Mouse (Mus musculus) limb, embryonic 15.5 days (tissue): ENCODE results near the gene Trmt112. TPM values are rescaled to one million over a fixed set of nuclear protein-coding genes. Genes with fewer than 3 reads are reported as not detected.

Experiments
- ATAC-seq: fragments of 200-750 bp; cut with Nextera tagmentation; 2 replicates; pipeline ENCODE4 v1.8.0; 2017; ENCODE audit warnings: low read depth, moderate TSS enrichment; ENCODE audit not compliant: insufficient number of reproducible peaks, low FRiP score, low TSS enrichment
- H3K27ac ChIP-seq: fragments of 300-500 bp; sonication (generic); 2 replicates; pipeline ENCODE4 v1.5.1; 2015; ENCODE audit warnings: moderate library complexity, mild to moderate bottlenecking, inconsistent platforms
- H3K27me3 ChIP-seq: fragments of 300-500 bp; sonication (generic); 2 replicates; pipeline ENCODE4 v1.6.1; 2015; ENCODE audit warnings: inconsistent platforms
- H3K36me3 ChIP-seq: fragments of 300-500 bp; sonication (generic); 2 replicates; pipeline ENCODE4 v1.6.1; 2015; ENCODE audit warnings: inconsistent platforms
- H3K4me1 ChIP-seq: fragments of 300-500 bp; sonication (generic); 2 replicates; pipeline ENCODE4 v1.6.1; 2015; ENCODE audit warnings: inconsistent platforms
- H3K4me2 ChIP-seq: fragments of 300-500 bp; sonication (generic); 2 replicates; pipeline ENCODE4 v1.6.1; 2015; ENCODE audit warnings: mild to moderate bottlenecking, inconsistent platforms
- H3K4me3 ChIP-seq: fragments of 300-500 bp; sonication (generic); 2 replicates; pipeline ENCODE4 v1.5.1; 2015; ENCODE audit warnings: mild to moderate bottlenecking, inconsistent platforms
- H3K9ac ChIP-seq: fragments of 300-500 bp; sonication (generic); 2 replicates; pipeline ENCODE4 v1.6.1; 2015; ENCODE audit warnings: inconsistent platforms
- H3K9me3 ChIP-seq: fragments of 300-500 bp; sonication (generic); 2 replicates; pipeline ENCODE4 v1.6.1; 2016; ENCODE audit warnings: inconsistent platforms
- WGBS: fragments of 180-500 bp; shearing (Covaris S2); methylation state at CpG from one replicate; pipeline ENCODE4 v1.1.7; 2015; 5-methylcytosine and 5-hydroxymethylcytosine counted together
- polyA plus RNA-seq: library from polyadenylated mRNA; unstranded; fragments of >200 nt; fragmentation: Nextera tagmentation; extraction: Ambion mirVana; gene quantifications from 2 replicates; pipeline ENCODE4 v1.2.1, GENCODE M21; 2015

Trmt112 gene
- polyA plus RNA-seq, 1 experiment from 2014 or later: 138 TPM

DNA sequence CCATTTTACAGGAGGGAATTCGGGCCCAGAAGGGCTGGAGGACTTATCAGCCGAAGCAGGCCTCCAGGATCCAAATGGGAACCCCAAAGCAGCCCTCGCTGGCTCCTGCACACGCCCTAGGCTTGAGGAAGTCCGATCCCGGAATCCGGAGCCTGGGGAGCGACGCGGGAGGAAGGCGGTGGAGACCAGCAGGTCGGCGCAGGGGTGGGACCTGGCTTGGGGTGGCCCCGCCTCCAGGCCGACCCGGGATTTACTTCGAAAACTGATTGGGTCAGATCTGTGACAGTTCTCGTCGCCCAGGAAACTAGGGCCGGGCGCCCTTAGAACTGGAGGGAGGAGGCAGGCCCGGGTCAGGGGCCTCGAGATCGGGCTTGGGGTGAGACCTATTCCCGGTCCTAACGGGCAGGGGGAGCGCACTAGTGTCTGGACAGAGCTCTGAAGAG lies 32.8 kb downstream of the Trmt112 start, which contains the start of gene Gpr137:
Gene Gpr137 (minus strand): TSS at position 232 of the 443 bp plus-strand sequence.
- WGBS: under 1% methylated on average over 27 of the region's 27 CpGs
- ATAC-seq: peak; percentile 85
- peaks cover 26% of the 10 kb centered on the region for H3K4me1 ChIP-seq
- H3K9me3 ChIP-seq: no peaks in the 10 kb centered on the region
- peak within 1 kb of the TSS; percentile 91 for H3K4me3 ChIP-seq
- no peaks in the 10 kb centered on the region for H3K27me3 ChIP-seq
- peaks cover 17% of the 10 kb centered on the region; the same call in 1 of the 2 replicates for H3K36me3 ChIP-seq
- H3K9ac ChIP-seq: peak within 1 kb of the TSS; percentile 97
- peak within 1 kb of the TSS; percentile 96 for H3K4me2 ChIP-seq
- peak within 1 kb of the TSS; percentile 97 for H3K27ac ChIP-seq

DNA sequence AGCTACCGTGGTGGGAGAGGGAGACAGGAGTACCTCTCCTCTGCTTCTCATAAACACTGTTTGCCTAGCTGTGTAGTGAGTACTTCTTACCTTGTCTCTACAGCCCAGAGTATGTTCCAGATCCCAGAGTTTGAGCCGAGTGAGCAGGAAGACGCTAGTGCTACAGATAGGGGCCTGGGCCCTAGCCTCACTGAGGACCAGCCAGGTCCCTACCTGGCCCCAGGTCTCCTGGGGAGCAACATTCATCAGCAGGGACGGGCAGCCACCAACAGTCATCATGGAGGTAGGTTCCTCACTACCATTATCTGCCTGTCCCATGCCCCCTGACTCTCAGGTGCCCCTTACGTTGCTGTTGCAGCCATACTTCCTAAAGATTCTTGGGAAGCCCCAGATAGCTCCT lies 33.3 kb downstream of the Trmt112 start:
- H3K36me3 ChIP-seq: peaks cover 17% of the 10 kb centered on the region; the same call in 1 of the 2 replicates
- H3K4me3 ChIP-seq: peak overlapping the region; percentile 91
- H3K9me3 ChIP-seq: no peaks in the 10 kb centered on the region
- peaks cover 26% of the 10 kb centered on the region for H3K4me1 ChIP-seq
- H3K27me3 ChIP-seq: no peaks in the 10 kb centered on the region
- WGBS: 29% methylated on average over 5 of the region's 5 CpGs
- no peak for ATAC-seq
- peak overlapping the region; percentile 97 for H3K9ac ChIP-seq
- H3K4me2 ChIP-seq: peak overlapping the region; percentile 96
- H3K27ac ChIP-seq: peak overlapping the region; percentile 97

DNA sequence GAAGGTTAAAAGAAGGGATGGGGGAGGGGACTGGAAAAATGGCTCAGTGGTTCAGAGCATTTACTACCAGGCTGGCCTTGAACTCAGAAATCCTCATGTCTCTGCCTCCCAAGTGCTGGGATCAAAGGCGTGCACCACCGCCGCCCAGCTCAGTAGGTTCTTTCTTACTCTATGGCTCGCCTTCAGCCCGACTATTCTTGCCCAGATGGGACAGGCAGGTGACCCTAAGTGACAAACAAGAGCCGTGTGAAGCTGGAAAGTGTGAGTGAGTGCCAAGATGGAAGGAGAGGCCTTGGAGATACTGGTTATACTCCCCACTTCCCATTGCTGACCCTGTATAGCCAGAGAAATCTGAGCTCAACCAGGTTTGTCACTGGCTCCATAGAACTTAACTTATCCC lies 34.2 kb downstream of the Trmt112 start:
- peaks cover 20% of the 10 kb centered on the region; the same call in 1 of the 2 replicates for H3K36me3 ChIP-seq
- H3K4me2 ChIP-seq: no peak overlapping the region
- H3K4me3 ChIP-seq: no peak overlapping the region
- peaks cover 26% of the 10 kb centered on the region for H3K4me1 ChIP-seq
- ATAC-seq: no peak
- H3K27ac ChIP-seq: no peak overlapping the region
- 87% methylated on average over 6 of the region's 6 CpGs for WGBS
- no peaks in the 10 kb centered on the region for H3K27me3 ChIP-seq
- no peak overlapping the region for H3K9ac ChIP-seq
- no peaks in the 10 kb centered on the region for H3K9me3 ChIP-seq

DNA sequence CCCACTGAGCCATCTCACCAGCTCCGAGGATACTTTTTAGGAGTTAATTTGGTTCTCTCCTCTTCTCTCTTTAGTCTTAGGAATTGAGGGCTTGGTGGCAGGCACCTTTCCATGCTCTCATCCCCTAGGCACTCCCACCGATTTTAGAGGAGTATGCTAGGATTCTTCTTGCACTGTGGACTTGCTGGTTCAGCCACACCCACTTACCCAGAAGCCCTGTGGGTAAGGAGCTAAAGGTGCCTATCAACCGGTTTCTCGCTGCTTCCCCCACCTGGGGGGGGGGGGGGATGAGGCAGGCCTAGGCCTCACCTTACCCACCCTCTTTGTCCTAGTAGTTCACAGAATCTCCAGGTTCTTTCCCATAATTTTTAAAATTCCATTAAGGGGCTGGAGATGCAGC lies 38.2 kb downstream of the Trmt112 start:
- WGBS: 33% methylated on average over 4 of the region's 4 CpGs
- no peak overlapping the region for H3K9ac ChIP-seq
- H3K27ac ChIP-seq: no peak overlapping the region
- H3K27me3 ChIP-seq: no peaks in the 10 kb centered on the region
- peaks cover 22% of the 10 kb centered on the region for H3K4me1 ChIP-seq
- H3K9me3 ChIP-seq: no peaks in the 10 kb centered on the region
- H3K4me3 ChIP-seq: no peak overlapping the region
- H3K36me3 ChIP-seq: peaks cover 20% of the 10 kb centered on the region; the same call in 1 of the 2 replicates
- no peak overlapping the region for H3K4me2 ChIP-seq
- no peak for ATAC-seq

DNA sequence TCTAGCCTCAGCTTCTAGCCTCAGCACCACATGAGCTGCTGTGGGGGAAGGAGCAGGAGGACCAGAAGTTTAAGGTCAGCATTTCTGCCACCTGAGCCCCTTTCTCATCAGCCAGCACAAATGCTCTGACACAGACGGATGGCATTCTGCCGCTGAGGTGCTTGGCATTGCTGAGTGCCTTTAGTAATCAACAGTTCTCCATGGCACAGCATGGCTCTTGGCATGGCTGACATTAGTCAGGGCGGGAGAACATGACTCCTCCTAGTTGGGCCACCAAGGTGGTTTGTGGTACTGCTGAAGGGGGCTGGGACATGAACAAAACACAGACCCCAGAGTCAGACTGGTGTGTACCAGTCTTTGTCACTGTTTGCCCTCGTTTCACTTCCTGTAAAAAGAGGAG lies 38.7 kb downstream of the Trmt112 start:
- no peaks in the 10 kb centered on the region for H3K27me3 ChIP-seq
- peak overlapping the region; percentile 33; the same call in 1 of the 2 replicates for H3K27ac ChIP-seq
- H3K4me3 ChIP-seq: no peak overlapping the region
- WGBS: 74% methylated on average over 4 of the region's 4 CpGs
- ATAC-seq: no peak
- no peaks in the 10 kb centered on the region for H3K9me3 ChIP-seq
- no peak overlapping the region for H3K9ac ChIP-seq
- peaks cover 22% of the 10 kb centered on the region for H3K4me1 ChIP-seq
- no peak overlapping the region for H3K4me2 ChIP-seq
- peaks cover 20% of the 10 kb centered on the region for H3K36me3 ChIP-seq

DNA sequence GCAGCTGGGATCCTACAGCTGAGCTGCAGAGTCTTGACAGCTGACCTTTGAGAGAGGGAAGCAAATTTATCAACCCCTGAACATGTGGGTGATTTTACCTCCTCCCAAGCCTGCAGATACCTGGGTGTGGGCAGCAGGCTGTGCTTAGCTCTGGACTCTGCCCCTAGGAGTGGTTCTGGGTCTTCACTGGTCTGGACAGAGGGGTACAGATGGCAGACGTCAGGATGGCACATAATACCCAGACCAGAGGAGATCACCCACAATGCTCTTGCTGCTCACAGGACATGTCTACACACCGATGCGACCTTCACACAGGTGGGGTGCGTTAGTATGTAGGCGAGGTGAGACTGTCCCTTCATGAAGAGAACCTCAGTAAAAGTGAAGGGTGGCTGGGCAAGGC lies 40.0 kb downstream of the Trmt112 start:
- H3K36me3 ChIP-seq: peaks cover 28% of the 10 kb centered on the region
- no peaks in the 10 kb centered on the region for H3K27me3 ChIP-seq
- no peak for ATAC-seq
- no peak overlapping the region for H3K27ac ChIP-seq
- 86% methylated on average over 5 of the region's 5 CpGs for WGBS
- H3K4me3 ChIP-seq: no peak overlapping the region
- no peak overlapping the region for H3K4me2 ChIP-seq
- no peak overlapping the region for H3K9ac ChIP-seq
- H3K9me3 ChIP-seq: no peaks in the 10 kb centered on the region
- H3K4me1 ChIP-seq: peaks cover 22% of the 10 kb centered on the region

DNA sequence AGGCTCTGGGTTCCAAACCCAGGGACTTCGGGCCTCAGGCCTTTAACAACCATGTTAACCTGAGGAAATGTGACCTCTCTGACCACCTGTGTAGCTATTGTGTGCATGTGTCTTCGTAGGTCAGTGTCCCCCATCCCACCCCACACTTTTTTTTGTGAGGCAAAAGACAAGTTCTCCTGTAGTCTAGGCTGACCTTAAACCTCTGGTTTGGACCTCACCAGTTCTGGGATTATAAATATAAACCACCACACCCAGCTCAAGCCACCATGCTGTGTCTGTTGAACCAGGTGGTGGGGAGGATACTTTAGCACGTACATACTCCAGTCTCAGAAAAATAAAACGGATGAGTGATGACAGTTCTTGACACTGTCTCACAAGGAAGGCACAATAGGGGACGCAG lies 40.5 kb downstream of the Trmt112 start:
- H3K9me3 ChIP-seq: no peaks in the 10 kb centered on the region
- H3K27ac ChIP-seq: peak overlapping the region; percentile 98; the same call in 1 of the 2 replicates
- peaks cover 22% of the 10 kb centered on the region for H3K4me1 ChIP-seq
- no peaks in the 10 kb centered on the region for H3K27me3 ChIP-seq
- H3K4me3 ChIP-seq: peak overlapping the region; percentile 69
- WGBS: 57% methylated on average over 5 of the region's 5 CpGs
- peaks cover 32% of the 10 kb centered on the region for H3K36me3 ChIP-seq
- H3K9ac ChIP-seq: no peak overlapping the region
- peak overlapping the region; percentile 90 for H3K4me2 ChIP-seq
- ATAC-seq: no peak

DNA sequence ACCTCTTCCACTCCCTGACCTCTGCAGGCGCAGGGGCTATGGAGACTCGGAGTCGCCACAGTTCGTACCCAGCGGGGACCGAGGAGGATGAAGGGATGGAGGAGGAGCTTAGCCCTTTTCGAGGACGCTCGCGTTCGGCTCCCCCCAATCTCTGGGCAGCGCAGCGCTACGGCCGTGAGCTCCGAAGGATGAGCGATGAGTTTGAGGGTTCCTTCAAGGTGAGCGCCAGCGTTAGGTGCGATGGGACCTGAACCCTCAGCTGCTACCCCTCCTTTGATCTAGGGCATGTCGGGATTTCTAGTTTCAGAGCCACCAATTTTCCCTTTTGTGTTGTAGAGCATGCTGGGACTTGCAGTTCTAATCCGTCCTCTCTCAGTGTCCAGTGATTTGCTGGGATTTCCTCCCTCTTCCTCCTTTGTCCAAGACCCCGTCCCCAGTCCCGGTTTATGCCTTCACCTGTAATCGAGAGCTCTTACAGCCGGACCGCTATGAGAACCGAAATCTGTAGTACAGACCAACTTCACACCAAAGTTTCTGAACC lies 41.2 kb downstream of the Trmt112 start:
- Histone ChIP-seq H3K4me1 (peaks cover 22% of the 10 kb centered on the region), H3K9ac (peak overlapping the region; percentile 71), H3K9me3 (no peaks in the 10 kb centered on the region), H3K27ac (peak overlapping the region; percentile 98), H3K27me3 (no peaks in the 10 kb centered on the region), H3K4me2 (peak overlapping the region; percentile 90), H3K4me3 (peak overlapping the region; percentile 69), H3K36me3 (peaks cover 35% of the 10 kb centered on the region)
- WGBS: under 1% methylated on average over 28 of the region's 28 CpGs
- 0 out of 2 replicates have a peak, but pooled peaks have one; percentile 11 for ATAC-seq

DNA sequence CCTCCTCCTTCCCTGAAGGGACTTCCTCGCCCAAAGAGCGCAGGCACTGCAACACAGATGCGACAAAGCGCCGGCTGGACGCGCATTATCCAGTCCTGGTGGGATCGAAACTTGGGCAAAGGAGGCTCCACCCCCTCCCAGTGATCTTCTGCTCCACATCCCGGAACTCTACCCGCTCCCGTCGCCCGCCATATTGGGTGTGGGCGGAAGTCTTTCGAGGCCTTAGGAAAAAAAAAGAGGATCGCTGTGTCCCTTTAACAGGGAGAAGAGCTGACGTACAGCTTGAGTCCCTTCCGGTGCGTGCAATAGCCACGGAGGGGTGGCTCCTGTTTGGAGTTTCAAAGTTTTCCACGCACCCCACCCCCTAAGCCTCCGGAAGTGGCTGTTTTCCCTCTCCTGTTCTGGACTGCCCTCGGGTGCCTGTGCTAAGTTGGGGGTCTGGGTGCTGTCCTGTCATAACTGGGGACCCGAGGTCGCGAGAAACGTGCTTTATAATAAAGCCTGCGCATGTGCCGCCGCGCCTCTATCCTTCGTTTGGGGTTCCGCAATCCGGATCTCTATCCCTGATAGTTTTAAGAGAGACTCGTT lies 42.0 kb downstream of the Trmt112 start:
- WGBS: under 1% methylated on average over 35 of the region's 35 CpGs
- H3K4me3 ChIP-seq: peak overlapping the region; percentile 69
- H3K4me1 ChIP-seq: peaks cover 22% of the 10 kb centered on the region
- H3K36me3 ChIP-seq: peaks cover 36% of the 10 kb centered on the region
- ATAC-seq: peak; percentile 75
- peak overlapping the region; percentile 98 for H3K27ac ChIP-seq
- H3K9ac ChIP-seq: peak overlapping the region; percentile 71
- H3K27me3 ChIP-seq: no peaks in the 10 kb centered on the region
- no peaks in the 10 kb centered on the region for H3K9me3 ChIP-seq
- peak overlapping the region; percentile 90 for H3K4me2 ChIP-seq

DNA sequence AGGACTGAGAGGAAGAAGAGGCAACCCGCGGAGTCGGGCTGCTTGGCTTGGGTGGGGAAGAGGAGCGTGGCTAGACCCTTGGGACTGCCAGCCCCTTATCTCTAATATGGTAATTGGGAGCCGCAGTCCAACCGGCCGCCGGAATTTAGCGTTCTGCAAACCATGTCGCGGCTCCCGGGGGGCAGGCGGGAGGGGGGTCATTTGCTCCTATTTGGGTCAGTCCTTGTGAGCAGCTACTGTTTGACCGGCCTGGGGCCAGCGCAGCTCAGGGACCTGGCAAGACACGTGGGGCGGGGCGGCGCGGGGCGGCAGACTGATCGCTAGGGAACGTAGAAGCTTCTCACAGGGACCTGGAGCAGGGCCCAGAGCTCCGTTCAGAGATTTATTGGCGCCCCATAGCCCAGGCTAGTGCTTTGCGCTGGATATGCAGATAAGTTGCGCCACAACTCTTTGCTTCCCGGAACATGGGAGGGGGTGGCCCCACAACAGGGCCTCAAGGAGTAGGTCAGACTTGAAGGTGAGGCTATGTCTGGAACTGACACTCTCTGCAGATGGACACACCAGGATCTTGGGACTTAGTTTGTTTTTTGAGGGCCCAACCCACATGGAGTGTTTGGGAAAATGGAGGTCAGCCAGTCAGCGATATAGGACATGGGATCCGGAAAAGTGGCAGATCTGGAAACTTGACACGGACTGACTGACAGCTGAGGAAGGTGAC lies 42.7 kb downstream of the Trmt112 start:
- no peak for ATAC-seq

DNA sequence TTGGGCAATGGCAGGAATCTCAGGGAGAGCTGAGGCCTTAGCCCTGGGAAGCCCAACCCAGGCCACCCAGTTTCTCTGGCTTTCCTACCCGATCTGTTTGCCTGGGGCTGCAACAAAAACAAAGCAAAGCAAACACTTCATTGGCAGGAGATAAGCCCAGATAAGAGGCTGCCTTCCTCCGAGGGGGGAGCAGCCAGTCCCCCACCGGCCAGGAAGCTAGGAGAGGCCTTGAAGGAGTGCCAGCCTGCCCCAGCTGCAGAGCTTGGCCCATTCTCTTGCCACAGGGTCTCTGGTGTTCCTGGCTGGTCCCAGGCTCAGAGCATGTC lies 43.2 kb downstream of the Trmt112 start:
- ATAC-seq: no peak
- whole genome bisulfite sequencing: 14% methylated on average over 3 of the region's 3 CpGs
- peaks cover 42% of the 10 kb centered on the region for H3K36me3 ChIP-seq
- peak overlapping the region; percentile 98 for H3K27ac ChIP-seq
- no peaks in the 10 kb centered on the region for H3K27me3 ChIP-seq
- H3K9ac ChIP-seq: no peak overlapping the region
- H3K9me3 ChIP-seq: no peaks in the 10 kb centered on the region
- peak overlapping the region; percentile 90 for H3K4me2 ChIP-seq
- H3K4me1 ChIP-seq: peaks cover 22% of the 10 kb centered on the region
- peak overlapping the region; percentile 69 for H3K4me3 ChIP-seq

More for the DNA sequence above, 42.7 kb downstream of the Trmt112 start:
- no peaks in the 10 kb centered on the region for H3K27me3 ChIP-seq
- H3K27ac ChIP-seq: peak overlapping the region; percentile 98
- H3K36me3 ChIP-seq: peaks cover 37% of the 10 kb centered on the region
- peak overlapping the region; percentile 90 for H3K4me2 ChIP-seq
- H3K4me1 ChIP-seq: peaks cover 22% of the 10 kb centered on the region
- no peaks in the 10 kb centered on the region for H3K9me3 ChIP-seq
- peak overlapping the region; percentile 69 for H3K4me3 ChIP-seq
- peak overlapping the region; percentile 71 for H3K9ac ChIP-seq
- 4% methylated on average over 31 of the region's 31 CpGs for WGBS

DNA sequence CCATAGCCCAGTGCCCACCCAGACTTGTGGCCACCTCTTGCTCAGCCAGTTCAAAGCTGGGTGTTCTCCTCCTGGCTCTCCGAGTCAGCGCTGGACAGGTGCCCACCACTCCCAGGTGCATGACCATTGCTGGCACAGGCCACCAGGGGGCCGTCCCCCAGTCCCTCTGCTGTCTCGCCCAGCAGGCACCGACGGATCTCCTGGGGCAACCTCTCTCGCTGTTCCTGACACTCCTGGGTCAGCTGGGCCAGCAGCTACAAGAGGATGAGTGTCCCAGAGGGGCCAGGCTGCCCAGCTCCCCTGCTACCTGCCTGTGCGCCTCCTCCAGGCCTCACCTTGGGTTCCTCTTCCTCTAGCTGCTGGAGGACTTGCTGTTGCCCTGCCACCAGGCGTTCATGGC lies 44.5 kb downstream of the Trmt112 start:
- Histone ChIP-seq H3K9ac (no peak overlapping the region), H3K4me3 (no peak overlapping the region), H3K4me1 (peaks cover 22% of the 10 kb centered on the region), H3K9me3 (no peaks in the 10 kb centered on the region), H3K27me3 (no peaks in the 10 kb centered on the region), H3K36me3 (peaks cover 53% of the 10 kb centered on the region), H3K4me2 (no peak overlapping the region), H3K27ac (no peak overlapping the region)
- WGBS: 50% methylated on average over 9 of the region's 9 CpGs
- ATAC-seq: no peak
